In genomic region chr2:102932667-102933066, GRCm38 (mm10) we compare ENCODE assay signal across 14 mouse cellular contexts.
"Had no signal": no experiment of that assay in that cellular context is flagged by ENCODE, and none has a peak within 500 bp of the region (broad histone marks: within the 10 kb centered on the region; RNA-seq: fewer than 3 reads in every experiment).

No protein-coding gene starts in this region.

- ATAC-seq: intestine, embryonic 15.5 days; midbrain, embryonic 13.5 days had no signal

- H3K27me3 ChIP-seq: intestine, embryonic 15.5 days; limb, embryonic 12.5 days; midbrain, embryonic 13.5 days; stomach, embryonic 15.5 days had no signal

- H3K9ac ChIP-seq: intestine, embryonic 15.5 days; limb, embryonic 12.5 days; liver, embryonic 14.5 days; midbrain, embryonic 13.5 days; stomach, embryonic 15.5 days had no signal

- DNase-seq: kidney, adult 18-20 months; kidney, postnatal 10 days; kidney, postnatal 4 days; layer of hippocampus, postnatal 36 days; lung, adult 18-20 months; right cerebral cortex, postnatal 14 days; thymus, adult 2 months; thymus, postnatal 25 days had no signal

- H3K27ac ChIP-seq: intestine, embryonic 15.5 days; limb, embryonic 12.5 days; liver, embryonic 14.5 days; midbrain, embryonic 13.5 days; stomach, embryonic 15.5 days had no signal

- H3K4me3 ChIP-seq: intestine, embryonic 15.5 days; limb, embryonic 12.5 days; midbrain, embryonic 13.5 days; myocyte; stomach, embryonic 15.5 days had no signal

- H3K9me3 ChIP-seq: intestine, embryonic 15.5 days; limb, embryonic 12.5 days; midbrain, embryonic 13.5 days; stomach, embryonic 15.5 days had no signal

- H3K4me1 ChIP-seq: limb, embryonic 12.5 days; stomach, embryonic 15.5 days had no signal

- H3K36me3 ChIP-seq: intestine, embryonic 15.5 days; limb, embryonic 12.5 days; midbrain, embryonic 13.5 days; stomach, embryonic 15.5 days had no signal

- H3K4me2 ChIP-seq: intestine, embryonic 15.5 days; limb, embryonic 12.5 days; midbrain, embryonic 13.5 days; stomach, embryonic 15.5 days had no signal
